Mouse (Mus musculus): ENCODE measurements at regions not wholly inside any gene's neighbourhood (a gene's known extent, or its start where the extent isn't known, plus 50 kb on each side); places are given as distances from the start of the nearest gene placed in this dataset.

DNA sequence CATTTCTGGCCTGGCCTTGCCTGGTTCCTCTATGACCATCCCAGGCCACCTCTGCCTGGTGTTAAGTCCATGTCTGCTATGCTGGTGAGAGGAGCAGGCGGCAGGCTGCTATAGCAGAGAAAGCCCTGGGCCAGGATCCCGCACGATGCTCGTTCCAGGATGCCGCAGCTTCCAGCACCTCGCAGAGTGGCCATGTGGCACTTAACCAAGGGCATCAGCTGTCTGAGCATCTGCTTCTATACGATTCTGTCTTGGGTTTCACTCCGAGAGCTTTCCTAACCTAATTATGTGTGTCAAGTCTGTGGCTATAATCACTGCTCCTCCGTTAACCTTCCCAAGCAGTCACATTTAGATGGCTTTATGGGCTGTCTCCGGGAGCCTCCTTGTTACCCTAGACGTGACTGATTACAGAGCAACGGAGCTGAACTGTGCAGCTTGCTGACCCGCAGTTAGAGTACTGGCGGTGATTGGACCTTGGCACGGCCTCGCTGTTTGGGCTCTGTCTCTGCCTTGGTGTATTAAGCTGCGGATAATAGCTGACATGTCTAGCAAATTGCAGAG lies 64.4 kb downstream of the Ackr3 start:
- TF ChIP-seq POLR2AphosphoS5 (IDR thresholded peaks at IDR 0.05; ENCODE audit: insufficient replicate concordance, low read depth, low read length): no peak
- TF ChIP-seq GATA2 (IDR thresholded peaks at IDR 0.05; ENCODE audit: borderline replicate concordance, low read depth, low read length): no peak
- TF ChIP-seq TAL1 (conservative IDR thresholded peaks at IDR 0.05; ENCODE audit: low read depth, low read length): no peak
- TF ChIP-seq CTCF (IDR thresholded peaks at IDR 0.05; ENCODE audit: low read depth, low read length): no peak
- TF ChIP-seq GATA1 (IDR thresholded peaks at IDR 0.05; ENCODE audit: borderline replicate concordance, low read length): no peak
- DNase-seq (ENCODE audit: low spot score) (no peak), ATAC-seq (ENCODE audit: extremely low read depth, insufficient number of reproducible peaks, low FRiP score, poor library complexity, severe bottlenecking) (no peak)
- Histone ChIP-seq H3K36me3 (replicated peaks) (no peaks in the 10 kb centered on the region), H3K9me3 (replicated peaks) (peaks cover 78% of the 10 kb centered on the region), H3K4me3 (ENCODE audit: low read depth, low read length) (no peak overlapping the region), H3K4me1 (ENCODE audit: insufficient read depth, low read depth, low read length) (no peaks in the 10 kb centered on the region), H3K27me3 (ENCODE audit: insufficient read depth, low read length) (no peaks in the 10 kb centered on the region)

DNA sequence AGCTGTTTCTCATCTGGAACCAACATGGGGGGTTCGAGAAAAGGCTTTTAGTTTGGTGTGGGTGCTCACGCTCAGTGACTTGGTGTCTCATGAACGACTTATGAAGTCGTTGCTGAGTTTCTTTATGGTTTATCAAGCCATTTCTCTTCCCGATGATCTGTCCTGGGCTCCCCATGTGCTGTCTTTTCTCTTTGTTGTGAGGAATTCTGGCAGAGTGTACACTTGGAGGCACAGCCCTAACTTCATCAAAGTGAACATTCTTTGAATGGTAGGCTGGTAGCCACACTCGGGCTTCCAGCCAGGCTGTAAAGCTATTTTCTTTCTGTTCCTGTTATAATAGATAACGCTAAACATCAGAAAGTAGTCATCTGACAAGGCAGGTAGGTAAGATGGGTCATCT lies 65.2 kb downstream of the Ackr3 start:
- DNase-seq (ENCODE audit: low spot score) (no peak), ATAC-seq (ENCODE audit: extremely low read depth, insufficient number of reproducible peaks, low FRiP score, poor library complexity, severe bottlenecking) (no peak)
- no peak overlapping the region for H3K4me3 ChIP-seq (ENCODE audit: low read depth, low read length)

DNA sequence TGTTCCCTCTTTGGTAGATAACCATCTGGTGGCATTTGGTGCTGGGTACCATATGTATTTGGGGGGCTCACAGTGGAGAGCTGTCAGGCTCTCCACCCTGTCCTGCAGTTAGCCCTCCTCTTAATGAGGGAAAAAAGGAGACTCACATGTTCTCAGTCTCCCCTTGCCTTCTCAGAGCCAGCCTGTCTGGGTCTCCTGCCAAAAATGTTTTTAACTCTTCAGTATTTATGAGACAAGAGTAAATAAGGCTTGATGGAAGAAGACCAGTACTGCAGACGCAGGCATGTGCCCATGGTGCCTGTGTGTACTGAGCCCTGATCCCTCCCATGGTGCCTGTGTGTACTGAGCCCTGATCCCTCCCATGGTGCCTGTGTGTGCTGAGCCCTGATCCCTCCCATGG lies 66.1 kb downstream of the Ackr3 start:
- H3K9me3 ChIP-seq (replicated peaks): peaks cover 81% of the 10 kb centered on the region
- TF ChIP-seq CTCF (IDR thresholded peaks at IDR 0.05; ENCODE audit: low read depth, low read length) (no peak), POLR2AphosphoS5 (IDR thresholded peaks at IDR 0.05; ENCODE audit: insufficient replicate concordance, low read depth, low read length) (no peak), GATA1 (IDR thresholded peaks at IDR 0.05; ENCODE audit: borderline replicate concordance, low read length) (no peak), TAL1 (conservative IDR thresholded peaks at IDR 0.05; ENCODE audit: low read depth, low read length) (no peak), GATA2 (IDR thresholded peaks at IDR 0.05; ENCODE audit: borderline replicate concordance, low read depth, low read length) (no peak)
- no peaks in the 10 kb centered on the region for H3K4me1 ChIP-seq (ENCODE audit: insufficient read depth, low read depth, low read length)
- ATAC-seq (ENCODE audit: extremely low read depth, insufficient number of reproducible peaks, low FRiP score, poor library complexity, severe bottlenecking) (no peak), DNase-seq (ENCODE audit: low spot score) (no peak)
- H3K36me3 ChIP-seq (replicated peaks): no peaks in the 10 kb centered on the region
- H3K4me3 ChIP-seq (ENCODE audit: low read depth, low read length): no peak overlapping the region
- no peaks in the 10 kb centered on the region for H3K27me3 ChIP-seq (ENCODE audit: insufficient read depth, low read length)

More for the DNA sequence above, 65.2 kb downstream of the Ackr3 start:
- Histone ChIP-seq H3K9me3 (replicated peaks) (peaks cover 81% of the 10 kb centered on the region), H3K36me3 (replicated peaks) (no peaks in the 10 kb centered on the region), H3K4me1 (ENCODE audit: insufficient read depth, low read depth, low read length) (no peaks in the 10 kb centered on the region), H3K27me3 (ENCODE audit: insufficient read depth, low read length) (no peaks in the 10 kb centered on the region)
- TF ChIP-seq GATA2 (IDR thresholded peaks at IDR 0.05; ENCODE audit: borderline replicate concordance, low read depth, low read length) (no peak), CTCF (IDR thresholded peaks at IDR 0.05; ENCODE audit: low read depth, low read length) (no peak), POLR2AphosphoS5 (IDR thresholded peaks at IDR 0.05; ENCODE audit: insufficient replicate concordance, low read depth, low read length) (no peak), TAL1 (conservative IDR thresholded peaks at IDR 0.05; ENCODE audit: low read depth, low read length) (no peak), GATA1 (IDR thresholded peaks at IDR 0.05; ENCODE audit: borderline replicate concordance, low read length) (no peak)

DNA sequence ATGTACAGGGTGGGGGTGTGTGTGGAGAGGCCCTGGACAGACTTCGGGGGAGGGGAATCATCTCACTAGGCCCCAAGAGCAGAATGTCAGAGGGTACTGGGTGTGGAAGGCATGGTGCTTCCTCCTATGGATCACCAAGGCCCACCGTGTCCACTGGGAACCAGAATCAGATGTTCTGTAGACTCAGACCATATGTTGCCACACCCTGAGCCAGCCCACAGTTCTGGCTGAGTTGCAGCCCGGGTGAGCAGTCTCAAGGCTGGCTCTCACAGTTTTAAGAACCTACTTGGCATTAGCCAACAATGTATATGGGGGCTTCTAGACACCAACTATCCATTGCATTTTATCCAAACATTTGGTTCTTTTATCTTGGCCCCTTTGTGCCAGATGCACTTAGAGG lies 67.5 kb downstream of the Ackr3 start:
- no peaks in the 10 kb centered on the region for H3K4me1 ChIP-seq (ENCODE audit: insufficient read depth, low read depth, low read length)
- TF ChIP-seq POLR2AphosphoS5 (IDR thresholded peaks at IDR 0.05; ENCODE audit: insufficient replicate concordance, low read depth, low read length): no peak
- no peak for TF ChIP-seq GATA1 (IDR thresholded peaks at IDR 0.05; ENCODE audit: borderline replicate concordance, low read length)
- no peak for TF ChIP-seq CTCF (IDR thresholded peaks at IDR 0.05; ENCODE audit: low read depth, low read length)
- TF ChIP-seq GATA2 (IDR thresholded peaks at IDR 0.05; ENCODE audit: borderline replicate concordance, low read depth, low read length): no peak
- no peak for TF ChIP-seq TAL1 (conservative IDR thresholded peaks at IDR 0.05; ENCODE audit: low read depth, low read length)
- DNase-seq (ENCODE audit: low spot score): no peak
- H3K27me3 ChIP-seq (ENCODE audit: insufficient read depth, low read length): no peaks in the 10 kb centered on the region
- H3K4me3 ChIP-seq (ENCODE audit: low read depth, low read length): no peak overlapping the region
- no peaks in the 10 kb centered on the region for H3K36me3 ChIP-seq (replicated peaks)
- ATAC-seq (ENCODE audit: extremely low read depth, insufficient number of reproducible peaks, low FRiP score, poor library complexity, severe bottlenecking): no peak
- peaks cover 90% of the 10 kb centered on the region for H3K9me3 ChIP-seq (replicated peaks)

DNA sequence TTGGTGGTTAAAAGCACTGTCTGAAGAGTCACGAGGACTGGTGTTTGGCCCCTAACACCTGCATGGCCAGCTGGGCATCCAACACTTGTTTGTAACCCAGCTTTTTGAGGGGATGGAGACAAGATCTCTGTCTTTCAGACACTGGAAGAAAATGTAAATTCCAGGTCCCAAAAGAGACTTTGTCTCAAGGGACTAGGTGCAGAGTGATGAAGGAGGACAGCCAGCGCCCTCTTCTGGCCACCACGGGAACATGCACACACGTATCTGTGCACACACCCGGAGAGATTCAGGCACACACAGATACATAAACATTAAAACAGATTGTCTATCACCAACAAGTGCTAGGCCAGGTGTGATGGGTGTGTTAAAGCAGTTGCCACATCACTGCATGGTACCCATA lies 68.6 kb downstream of the Ackr3 start:
- ATAC-seq (ENCODE audit: extremely low read depth, insufficient number of reproducible peaks, low FRiP score, poor library complexity, severe bottlenecking) (no peak), DNase-seq (ENCODE audit: low spot score) (no peak)
- no peaks in the 10 kb centered on the region for H3K36me3 ChIP-seq (replicated peaks)
- H3K27me3 ChIP-seq (ENCODE audit: insufficient read depth, low read length): no peaks in the 10 kb centered on the region
- peaks cover 91% of the 10 kb centered on the region for H3K9me3 ChIP-seq (replicated peaks)
- TF ChIP-seq CTCF (IDR thresholded peaks at IDR 0.05; ENCODE audit: low read depth, low read length): no peak
- no peak for TF ChIP-seq POLR2AphosphoS5 (IDR thresholded peaks at IDR 0.05; ENCODE audit: insufficient replicate concordance, low read depth, low read length)
- no peak for TF ChIP-seq GATA2 (IDR thresholded peaks at IDR 0.05; ENCODE audit: borderline replicate concordance, low read depth, low read length)
- no peak for TF ChIP-seq TAL1 (conservative IDR thresholded peaks at IDR 0.05; ENCODE audit: low read depth, low read length)
- TF ChIP-seq GATA1 (IDR thresholded peaks at IDR 0.05; ENCODE audit: borderline replicate concordance, low read length): no peak
- H3K4me1 ChIP-seq (ENCODE audit: insufficient read depth, low read depth, low read length): no peaks in the 10 kb centered on the region
- H3K4me3 ChIP-seq (ENCODE audit: low read depth, low read length): no peak overlapping the region

DNA sequence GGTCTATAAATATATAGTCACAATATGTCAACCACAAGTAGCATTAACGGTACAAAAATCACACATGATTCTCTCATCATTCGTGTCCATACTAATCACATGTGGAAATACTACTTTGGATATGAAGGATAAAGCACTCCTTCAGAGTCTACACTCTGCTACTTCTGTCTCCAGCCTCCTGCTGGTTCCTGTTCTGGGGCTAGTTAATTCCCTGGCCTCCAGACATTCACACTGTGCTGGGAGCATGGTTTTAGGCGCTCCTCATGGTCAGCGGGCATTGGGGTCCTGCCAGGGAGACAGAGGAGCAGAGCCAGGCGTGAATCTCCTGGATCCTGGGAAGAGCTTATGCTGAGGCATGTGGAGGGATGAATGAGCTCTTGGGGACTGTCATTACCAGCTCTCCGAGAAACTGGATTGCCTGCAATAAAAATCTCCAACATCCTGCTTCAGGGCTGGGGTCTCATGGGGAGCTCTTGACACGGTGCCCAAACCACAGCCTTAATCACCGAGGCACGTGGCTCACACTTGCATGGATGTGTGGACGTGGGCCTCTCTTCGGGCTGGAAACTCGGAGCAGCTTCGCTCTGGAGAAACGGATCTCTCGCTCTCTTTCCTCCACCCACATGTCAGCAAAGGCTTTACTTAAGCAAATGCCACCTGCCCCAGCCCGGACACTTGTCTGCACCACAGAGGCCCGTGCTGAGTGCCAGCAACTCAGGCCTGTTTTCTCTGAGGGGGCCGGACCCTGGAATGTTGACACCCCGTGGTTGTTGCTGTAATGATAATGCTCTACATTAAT lies 69.2 kb downstream of the Ackr3 start:
- ATAC-seq (ENCODE audit: extremely low read depth, insufficient number of reproducible peaks, low FRiP score, poor library complexity, severe bottlenecking) (no peak), DNase-seq (ENCODE audit: low spot score) (no peak)
- H3K36me3 ChIP-seq (replicated peaks): no peaks in the 10 kb centered on the region
- TF ChIP-seq GATA2 (IDR thresholded peaks at IDR 0.05; ENCODE audit: borderline replicate concordance, low read depth, low read length) (no peak), GATA1 (IDR thresholded peaks at IDR 0.05; ENCODE audit: borderline replicate concordance, low read length) (no peak), POLR2AphosphoS5 (IDR thresholded peaks at IDR 0.05; ENCODE audit: insufficient replicate concordance, low read depth, low read length) (no peak), CTCF (IDR thresholded peaks at IDR 0.05; ENCODE audit: low read depth, low read length) (no peak), TAL1 (conservative IDR thresholded peaks at IDR 0.05; ENCODE audit: low read depth, low read length) (no peak)
- H3K27me3 ChIP-seq (ENCODE audit: insufficient read depth, low read length): no peaks in the 10 kb centered on the region
- no peaks in the 10 kb centered on the region for H3K4me1 ChIP-seq (ENCODE audit: insufficient read depth, low read depth, low read length)
- no peak overlapping the region for H3K4me3 ChIP-seq (ENCODE audit: low read depth, low read length)
- H3K9me3 ChIP-seq (replicated peaks): peaks cover 91% of the 10 kb centered on the region
